ENCODE assay signal across 20 mouse cellular contexts in the genomic region with DNA sequence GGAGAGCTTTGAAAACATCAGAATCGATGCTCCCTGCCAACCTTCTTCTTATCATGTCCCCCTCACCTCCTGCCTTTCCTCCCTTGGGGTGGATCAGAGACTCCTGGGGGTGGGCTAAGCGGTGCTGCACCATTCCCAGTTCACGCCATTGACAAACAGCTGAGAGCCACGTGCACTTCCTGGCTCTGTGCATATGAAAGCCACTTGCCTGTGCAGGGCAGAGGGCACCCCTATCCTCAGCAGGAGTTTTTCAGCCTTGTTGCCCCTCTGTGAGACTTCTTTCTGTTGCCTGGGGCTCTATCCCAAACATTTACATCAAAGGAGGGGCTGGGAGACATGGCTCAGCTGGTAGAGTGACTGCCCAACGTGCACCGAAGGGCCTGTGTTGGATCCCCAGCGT.
DNase-seq lines count a peak whose midpoint lies in the region; ATAC-seq lines count a peak whose summit lies in the region.
"Had no signal": no experiment of that assay in that cellular context is flagged by ENCODE, and none has a peak within 500 bp of the region (broad histone marks: within the 10 kb centered on the region; RNA-seq: fewer than 3 reads in every experiment).

No protein-coding gene starts in this region.

- peaks cover 38% of the 10 kb centered on the region for H3K27me3 ChIP-seq in heart, embryonic 10.5 days (ENCODE audit: insufficient read depth, poor library complexity, severe bottlenecking)
- peaks cover 46% of the 10 kb centered on the region for H3K27me3 ChIP-seq in midbrain, embryonic 10.5 days (ENCODE audit: low read depth, poor library complexity, severe bottlenecking)
- H3K27me3 ChIP-seq in midbrain, embryonic 11.5 days (ENCODE audit: control insufficient read depth, insufficient read depth, low read length): no peaks in the 10 kb centered on the region
- no peaks in the 10 kb centered on the region for H3K27me3 ChIP-seq in stomach, embryonic 14.5 days (ENCODE audit: control insufficient read depth, insufficient read depth, low read length)
- H3K27me3 ChIP-seq: CH12.LX had no signal

- no peak overlapping the region for H3K4me2 ChIP-seq in midbrain, embryonic 11.5 days
- no peak overlapping the region for H3K4me2 ChIP-seq in stomach, embryonic 14.5 days (replicated peaks; ENCODE audit: low read depth, low read length)
- H3K4me2 ChIP-seq: forebrain, embryonic 13.5 days had no signal

- H3K4me1 ChIP-seq in heart, embryonic 10.5 days: peaks cover 21% of the 10 kb centered on the region
- H3K4me1 ChIP-seq in midbrain, embryonic 10.5 days: peaks cover 25% of the 10 kb centered on the region
- H3K4me1 ChIP-seq in midbrain, embryonic 11.5 days (ENCODE audit: control insufficient read depth, insufficient read depth, low read length): peaks cover 9% of the 10 kb centered on the region
- peaks cover 17% of the 10 kb centered on the region for H3K4me1 ChIP-seq in stomach, embryonic 14.5 days (ENCODE audit: control insufficient read depth, insufficient read depth, low read length)
- H3K4me1 ChIP-seq: forebrain, embryonic 13.5 days had no signal

- no peaks in the 10 kb centered on the region for H3K36me3 ChIP-seq in heart, embryonic 10.5 days
- no peaks in the 10 kb centered on the region for H3K36me3 ChIP-seq in midbrain, embryonic 10.5 days
- no peaks in the 10 kb centered on the region for H3K36me3 ChIP-seq in midbrain, embryonic 11.5 days (ENCODE audit: control insufficient read depth, insufficient read depth, low read length)
- H3K36me3 ChIP-seq in stomach, embryonic 14.5 days (ENCODE audit: control insufficient read depth, insufficient read depth, low read length): no peaks in the 10 kb centered on the region
- H3K36me3 ChIP-seq: embryonic facial prominence, embryonic 13.5 days; G1E; heart, embryonic 12.5 days had no signal

- no peak for ATAC-seq in midbrain, embryonic 11.5 days (ENCODE audit: low FRiP score)
- peak; percentile 20; the same call in 1 of the 2 replicates for ATAC-seq in stomach, embryonic 14.5 days (ENCODE audit: insufficient number of reproducible peaks, insufficient read depth, low FRiP score, low read depth)
- ATAC-seq: forebrain, embryonic 13.5 days; hindbrain, embryonic 16.5 days; inflammation-experienced regulatory T-cells, adult 6 months had no signal

- H3K9ac ChIP-seq in midbrain, embryonic 11.5 days (ENCODE audit: low read length): no peak overlapping the region
- no peak overlapping the region for H3K9ac ChIP-seq in stomach, embryonic 14.5 days (replicated peaks; ENCODE audit: low read depth, low read length)
- H3K9ac ChIP-seq: embryonic facial prominence, embryonic 13.5 days; forebrain, embryonic 13.5 days; heart, embryonic 12.5 days had no signal

- 31% methylated on average over 7 of the region's 7 CpGs for WGBS in heart, embryonic 10.5 days
- WGBS in midbrain, embryonic 10.5 days: 23% methylated on average over 7 of the region's 7 CpGs
- WGBS in midbrain, embryonic 11.5 days: 27% methylated on average over 7 of the region's 7 CpGs
- 43% methylated on average over 7 of the region's 7 CpGs for WGBS in stomach, embryonic 14.5 days

- DNase-seq in heart, embryonic 10.5 days (ENCODE audit: low spot score): no peak
- DNase-seq in heart, adult 9 months (ENCODE audit: low spot score in 2 of 2): no peak
- no peak for DNase-seq in midbrain, embryonic 10.5 days (ENCODE audit: low spot score)
- DNase-seq in midbrain, embryonic 11.5 days (ENCODE audit: low spot score, missing footprints): no peak
- DNase-seq in ZHBTc4 (ENCODE audit: low read depth, low spot score): peak; percentile 62
- no peak for DNase-seq in lung, postnatal 36 days
- DNase-seq in thymus, postnatal 0 days (ENCODE audit: low spot score): no peak
- DNase-seq: cerebellum, adult 11-12 months; cerebellum, adult 9-10 months; cerebellum, postnatal 25 days; gastrocnemius, adult 2 months; gastrocnemius, postnatal 25 days had no signal

- H3K9me3 ChIP-seq in heart, embryonic 10.5 days: no peaks in the 10 kb centered on the region
- no peaks in the 10 kb centered on the region for H3K9me3 ChIP-seq in midbrain, embryonic 10.5 days (replicated peaks)
- no peaks in the 10 kb centered on the region for H3K9me3 ChIP-seq in midbrain, embryonic 11.5 days (ENCODE audit: control insufficient read depth, low read length)
- no peaks in the 10 kb centered on the region for H3K9me3 ChIP-seq in stomach, embryonic 14.5 days (ENCODE audit: control insufficient read depth, low read depth, low read length)
- H3K9me3 ChIP-seq: embryonic facial prominence, embryonic 13.5 days; forebrain, embryonic 13.5 days; heart, embryonic 12.5 days had no signal

- H3K27ac ChIP-seq in heart, embryonic 10.5 days: peak overlapping the region; percentile 13; the same call in 1 of the 2 replicates
- H3K27ac ChIP-seq in midbrain, embryonic 10.5 days (replicated peaks): peak overlapping the region; percentile 38; the same call in 1 of the 2 replicates
- no peak overlapping the region for H3K27ac ChIP-seq in midbrain, embryonic 11.5 days (ENCODE audit: low read depth, low read length)
- H3K27ac ChIP-seq in stomach, embryonic 14.5 days (ENCODE audit: low read length): no peak overlapping the region
- H3K27ac ChIP-seq: embryonic facial prominence, embryonic 13.5 days; forebrain, embryonic 13.5 days; gastrocnemius, adult 2 months had no signal

- H3K4me3 ChIP-seq in heart, embryonic 10.5 days: no peak overlapping the region
- H3K4me3 ChIP-seq in midbrain, embryonic 10.5 days: no peak overlapping the region
- H3K4me3 ChIP-seq in midbrain, embryonic 11.5 days (ENCODE audit: low read depth, low read length): no peak overlapping the region
- no peak overlapping the region for H3K4me3 ChIP-seq in stomach, embryonic 14.5 days (ENCODE audit: low read depth, low read length)
- H3K4me3 ChIP-seq: embryonic facial prominence, embryonic 13.5 days; forebrain, embryonic 13.5 days; gastrocnemius, adult 2 months; heart, embryonic 12.5 days had no signal

Comparison
In these comparisons a context has a peak if more than half of its experiments do, and no peak if none do; other contexts are left out.
1. H3K27ac ChIP-seq: peak in heart, embryonic 10.5 days (single experiment) and midbrain, embryonic 10.5 days (single experiment); none in midbrain, embryonic 11.5 days (single experiment) and stomach, embryonic 14.5 days (single experiment).